Mouse (Mus musculus) embryo, embryonic 10.5 days (tissue): ENCODE results near the gene Plch2.
A peak's percentile ranks its signal among the peaks of the same experiment; 100 is the strongest.

Source experiments
- DNase-seq: peaks from one replicate; pipeline ENCODE4 v3.0.0-alpha.2; 2015; ENCODE audit warnings: low spot score

Plch2 gene

DNA sequence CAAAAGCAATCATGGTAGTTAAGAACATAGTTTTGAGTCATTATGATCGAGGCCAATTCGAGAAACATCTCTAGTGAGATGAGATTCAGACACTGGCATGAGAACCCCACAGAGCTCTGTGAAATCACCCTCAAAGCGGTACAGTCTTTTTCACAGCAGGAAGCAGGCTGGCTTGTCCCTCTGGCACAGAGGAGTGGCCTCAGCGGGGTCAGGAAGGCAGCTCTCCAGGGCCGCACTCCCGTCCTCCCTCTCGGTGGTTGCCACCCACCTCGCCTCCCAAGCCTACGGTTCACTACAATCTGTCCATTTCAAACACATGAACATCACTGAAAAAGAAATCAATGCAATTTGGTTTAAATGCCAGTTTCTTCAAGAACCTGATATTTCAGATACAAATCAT is 17.8 kb upstream of the Plch2 start:
- DNase-seq = no peak

DNA sequence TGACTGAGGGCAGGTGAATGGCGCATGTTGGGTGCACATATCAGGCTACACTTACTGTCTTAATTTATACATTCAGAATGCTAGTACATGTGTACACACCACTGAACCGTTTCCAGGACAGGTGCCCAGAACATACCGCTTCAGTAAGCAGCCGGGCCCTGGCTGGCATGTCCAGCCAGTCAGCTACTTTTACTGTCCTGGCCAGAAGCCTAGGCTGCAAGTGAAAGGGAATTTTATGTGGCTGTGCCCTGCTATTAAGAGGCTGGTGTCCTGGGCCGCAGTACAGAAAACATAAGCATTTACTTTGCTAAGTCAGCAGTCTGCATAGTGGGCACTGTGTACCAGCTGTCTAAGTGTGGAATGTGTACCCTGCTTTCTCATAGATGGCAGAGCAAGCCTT is 14.3 kb upstream of the Plch2 start:
- DNase-seq = no peak

DNA sequence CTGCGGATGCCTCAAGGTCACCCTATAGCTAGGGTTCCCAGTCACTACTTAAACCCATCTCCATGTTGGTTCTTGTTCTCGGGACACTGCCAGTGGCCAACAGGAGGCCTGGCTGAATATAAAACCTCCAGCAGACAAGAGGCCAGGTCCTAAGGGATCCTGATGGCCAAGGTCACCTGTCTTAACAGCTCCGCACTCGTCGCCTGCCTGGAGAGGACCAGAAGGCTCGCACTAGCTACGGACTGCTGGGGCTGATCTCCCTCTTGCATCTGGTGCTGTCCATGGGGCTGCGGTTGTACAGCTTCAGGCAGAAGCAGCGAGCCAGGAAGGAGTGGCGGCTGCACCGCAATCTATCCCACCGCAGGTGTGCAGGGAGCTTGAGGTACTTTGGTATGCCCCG is 13.6 kb upstream of the Plch2 start:
- DNase-seq = no peak

DNA sequence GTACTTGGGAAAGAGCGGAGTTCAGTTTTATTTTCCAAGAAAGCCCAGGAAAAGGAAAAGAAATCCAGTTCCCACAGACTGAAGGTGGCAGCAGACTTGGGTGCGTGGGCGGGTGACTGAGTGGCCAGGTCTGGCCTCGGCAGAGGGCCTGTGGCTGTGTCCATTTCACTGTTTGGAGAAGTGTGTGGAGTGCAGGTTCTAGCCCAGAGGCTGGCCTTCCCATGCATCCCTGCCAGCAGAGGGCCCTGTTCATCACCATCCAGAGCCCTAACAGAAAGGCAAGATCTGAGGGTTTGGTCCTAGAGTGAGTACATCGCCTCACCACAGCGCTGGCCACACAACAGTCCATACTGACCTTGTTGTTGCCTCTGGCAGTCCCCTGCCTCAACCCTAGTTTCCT is 12.6 kb upstream of the Plch2 start:
- peak; percentile 21 for DNase-seq

DNA sequence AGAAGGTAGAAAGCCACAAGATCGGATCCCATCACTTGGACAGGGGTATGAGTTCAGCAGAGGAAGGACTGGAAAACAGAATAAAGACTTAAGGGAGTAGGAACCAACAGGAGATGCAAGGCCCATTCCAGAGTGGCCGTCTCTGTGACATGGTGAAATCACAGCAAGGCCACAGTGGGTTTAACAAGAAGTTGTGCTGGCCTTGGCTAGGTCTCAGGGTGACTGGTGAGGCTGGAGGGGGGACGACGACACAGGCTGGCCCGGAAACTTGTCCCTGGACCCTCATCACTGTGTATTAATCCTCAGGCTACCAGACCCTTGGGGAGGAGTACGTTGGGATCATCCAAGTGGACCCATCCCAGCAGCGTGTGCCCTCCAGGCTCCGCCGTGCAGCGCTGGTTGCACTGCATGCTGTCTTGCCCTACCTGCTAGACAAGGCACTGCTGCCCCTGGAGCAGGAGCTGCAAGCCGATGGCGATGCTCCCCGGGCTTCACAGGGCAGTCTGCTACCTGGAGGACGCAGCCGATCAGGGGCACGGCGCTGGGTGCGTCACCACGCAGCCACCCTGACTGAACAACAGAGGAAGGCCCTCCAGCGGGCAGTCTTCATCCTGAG is 11.9 kb upstream of the Plch2 start:
- DNase-seq = no peak

DNA sequence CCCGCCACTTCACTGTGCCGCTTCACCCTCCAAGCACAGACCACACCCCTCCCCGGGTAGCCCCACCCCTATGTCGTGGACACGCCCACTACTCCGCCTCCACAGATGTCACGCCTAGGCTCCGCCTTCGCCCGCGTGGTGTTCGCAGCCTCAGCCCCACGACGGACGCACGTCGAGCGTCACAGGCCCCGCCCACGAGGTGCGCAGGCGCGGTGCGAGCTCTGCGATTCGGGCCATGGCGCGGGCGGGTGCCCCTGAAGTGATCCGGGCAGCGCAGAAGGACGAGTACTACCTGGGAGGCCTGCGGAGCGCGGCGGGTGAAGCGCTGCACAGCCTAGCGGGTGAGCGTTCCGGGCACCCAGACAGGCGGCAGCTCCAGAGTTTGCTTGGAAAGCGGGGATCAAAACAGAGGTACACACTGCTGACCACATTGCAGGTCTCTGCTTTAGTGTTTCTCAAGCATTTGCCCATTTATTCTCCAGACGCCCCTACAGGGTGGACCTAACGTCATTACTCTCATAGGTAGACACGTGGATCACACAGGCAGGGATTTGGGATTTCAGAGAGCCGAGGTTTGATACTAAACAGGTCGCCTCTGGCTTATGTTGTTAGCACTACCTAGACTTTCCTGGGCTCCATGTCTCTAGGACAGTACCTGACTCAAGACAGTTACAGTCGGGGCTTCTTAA is 10.4 kb upstream of the Plch2 start, which contains the start of gene Pex10:
Gene Pex10, plus strand, starts transcription at position 183 of the 689 bp plus-strand sequence.
- DNase-seq = peak; percentile 99

DNA sequence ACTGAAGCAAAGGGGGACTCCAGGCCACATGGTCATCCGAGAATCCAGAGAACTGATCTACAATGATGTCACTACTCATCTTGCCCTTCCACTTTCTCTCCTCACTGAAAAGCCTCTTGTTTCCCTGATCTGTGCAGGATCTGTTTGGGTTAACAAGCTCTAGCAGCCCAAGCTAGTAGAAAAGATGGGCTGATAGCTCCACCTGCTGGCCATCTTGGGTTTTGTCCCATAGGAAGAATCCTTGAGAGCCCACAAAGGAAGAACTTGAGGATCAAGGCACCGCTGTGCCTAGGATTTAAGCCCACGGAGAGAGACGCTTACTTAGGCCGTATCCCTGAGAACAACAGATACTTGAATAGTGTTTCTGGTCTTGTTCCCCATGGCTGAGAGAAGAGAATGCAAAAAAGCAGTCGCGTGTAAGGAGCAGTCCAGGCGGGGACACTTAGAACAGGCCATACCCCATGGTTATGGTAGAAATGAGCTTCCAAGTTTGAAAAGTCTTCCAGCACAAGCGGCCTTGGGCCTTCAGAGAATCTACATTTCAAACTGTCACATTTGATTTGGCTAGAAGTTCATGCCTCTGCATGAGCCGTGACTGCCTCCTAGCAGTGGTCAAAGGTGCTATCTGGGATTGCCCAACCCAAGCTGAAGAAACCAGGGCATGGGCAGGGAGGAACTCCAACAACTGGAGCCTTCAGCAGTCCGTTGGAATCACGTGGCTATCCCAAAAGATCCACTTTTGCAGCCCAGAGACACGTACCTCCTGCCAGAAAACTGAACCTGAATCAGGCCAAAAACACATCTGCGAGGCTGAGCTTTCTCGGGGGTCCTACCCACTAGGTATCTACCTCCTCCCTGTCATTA is 9.6 kb upstream of the Plch2 start:
- DNase-seq = peak; percentile 98

DNA sequence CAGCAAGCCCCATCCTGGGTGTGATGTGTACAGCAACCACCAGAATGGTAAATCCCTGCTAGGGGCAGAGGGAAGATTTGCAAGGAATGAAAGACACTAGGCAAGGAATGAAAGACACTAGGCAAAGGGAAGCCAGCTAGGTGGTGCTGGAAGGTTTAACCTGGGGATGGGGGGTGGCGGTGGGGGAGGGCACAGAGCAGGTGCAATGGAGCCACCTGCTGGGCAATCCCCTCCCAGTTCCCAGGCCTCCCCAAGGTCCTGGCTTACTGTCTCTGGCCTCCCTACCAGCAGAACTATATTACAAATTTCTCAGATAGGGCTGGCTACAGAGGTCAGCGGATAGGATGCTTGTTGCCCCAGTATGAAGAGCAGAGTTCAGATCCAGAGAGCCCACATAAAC is 7.9 kb upstream of the Plch2 start:
- no peak for DNase-seq

DNA sequence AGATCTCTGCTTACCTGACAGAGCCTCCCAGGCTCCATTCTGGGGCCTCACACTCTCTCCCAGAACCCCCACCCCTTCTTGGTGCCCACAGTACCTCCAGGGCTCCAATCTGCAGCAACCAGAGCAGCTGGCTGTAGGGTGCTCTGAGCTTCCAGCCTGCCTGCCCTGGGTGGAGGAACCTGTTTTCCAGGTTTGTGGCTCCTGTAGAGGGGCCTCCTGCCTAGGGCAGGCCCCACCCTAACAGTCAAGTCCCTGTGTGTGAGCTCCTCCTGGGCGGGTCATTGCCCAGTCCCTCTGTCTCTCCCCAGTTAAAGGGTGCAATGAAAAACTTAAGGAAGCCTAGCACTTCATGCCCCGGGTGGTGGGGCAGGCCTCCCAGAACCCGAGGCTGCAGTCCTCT is 7.3 kb upstream of the Plch2 start:
- no peak for DNase-seq

DNA sequence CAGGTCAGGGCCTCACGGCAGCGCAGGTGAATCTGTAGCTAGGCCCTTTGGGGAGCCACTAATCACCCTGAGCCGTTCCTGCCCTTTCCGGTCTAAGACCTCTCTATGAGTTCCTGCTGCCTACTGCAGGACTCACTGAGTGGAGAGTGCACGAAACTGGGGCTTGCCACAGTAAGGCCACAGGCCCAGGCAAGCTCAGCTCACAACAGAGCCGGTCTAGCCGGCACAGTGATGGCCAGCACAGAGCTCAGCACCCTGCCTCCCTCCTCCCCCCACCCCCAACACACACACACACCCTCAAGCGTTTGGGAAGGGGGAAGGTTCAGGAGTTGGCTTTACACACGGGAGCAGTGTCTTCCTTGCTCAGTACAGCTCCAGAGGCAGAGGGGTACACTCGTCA is 1.7 kb upstream of the Plch2 start:
- DNase-seq = no peak

DNA sequence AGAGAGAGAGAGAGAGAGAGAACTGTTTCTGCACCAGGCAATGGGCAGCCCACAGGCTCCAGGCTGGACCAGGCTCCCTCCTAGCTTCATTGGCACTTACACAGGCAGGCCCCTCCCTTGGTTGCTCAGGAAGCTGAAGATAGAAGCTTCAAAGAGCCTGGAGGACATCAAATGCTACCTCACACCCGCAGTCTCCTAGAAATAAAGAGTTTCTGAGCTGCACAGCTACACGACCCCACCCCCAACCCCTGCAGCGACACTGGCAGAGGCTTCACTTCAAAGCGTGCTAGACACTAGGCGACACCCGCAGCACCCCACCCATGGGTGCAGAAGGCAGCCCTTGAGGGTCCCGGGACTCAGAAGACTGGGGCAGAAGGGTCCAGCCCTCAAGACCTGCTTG is 6.5 kb downstream of the Plch2 start:
- no peak for DNase-seq

DNA sequence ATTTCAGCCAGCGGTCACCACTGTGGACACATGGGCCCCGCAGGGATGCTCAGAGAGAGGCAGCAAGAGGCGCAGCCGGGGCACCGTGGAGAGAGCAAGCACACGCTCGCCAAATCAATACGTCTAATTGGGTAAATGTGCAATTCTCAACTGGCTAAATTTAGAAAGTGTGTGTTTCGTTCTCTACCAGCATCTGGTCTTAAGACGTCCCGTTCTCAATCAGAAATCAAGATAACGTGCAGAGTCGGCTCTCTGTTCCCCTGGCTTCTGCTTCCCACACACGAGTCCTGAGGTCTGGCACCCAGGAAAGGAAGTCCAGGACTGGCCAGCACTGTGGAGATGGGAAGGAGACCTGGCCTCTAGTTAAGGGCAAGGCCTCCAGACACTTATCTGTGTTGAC is 9.9 kb downstream of the Plch2 start:
- no peak for DNase-seq

DNA sequence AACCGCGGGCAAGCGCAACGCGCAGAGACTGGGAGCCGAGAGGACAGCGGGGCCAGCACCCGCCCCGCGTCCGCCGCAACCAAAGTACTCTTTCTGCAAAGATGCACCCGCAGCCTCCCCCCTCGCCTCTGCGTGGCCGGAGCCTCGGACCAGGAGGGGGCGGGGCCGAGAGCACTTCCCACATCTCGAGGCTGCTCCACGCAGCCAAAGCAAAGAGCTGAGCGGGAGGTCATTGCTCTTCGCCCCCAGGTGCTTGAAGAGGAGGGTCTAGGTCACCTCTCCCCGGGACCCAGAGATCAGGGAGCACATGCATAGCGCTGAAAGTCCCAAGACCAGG is 13.3 kb downstream of the Plch2 start:
- no peak for DNase-seq

DNA sequence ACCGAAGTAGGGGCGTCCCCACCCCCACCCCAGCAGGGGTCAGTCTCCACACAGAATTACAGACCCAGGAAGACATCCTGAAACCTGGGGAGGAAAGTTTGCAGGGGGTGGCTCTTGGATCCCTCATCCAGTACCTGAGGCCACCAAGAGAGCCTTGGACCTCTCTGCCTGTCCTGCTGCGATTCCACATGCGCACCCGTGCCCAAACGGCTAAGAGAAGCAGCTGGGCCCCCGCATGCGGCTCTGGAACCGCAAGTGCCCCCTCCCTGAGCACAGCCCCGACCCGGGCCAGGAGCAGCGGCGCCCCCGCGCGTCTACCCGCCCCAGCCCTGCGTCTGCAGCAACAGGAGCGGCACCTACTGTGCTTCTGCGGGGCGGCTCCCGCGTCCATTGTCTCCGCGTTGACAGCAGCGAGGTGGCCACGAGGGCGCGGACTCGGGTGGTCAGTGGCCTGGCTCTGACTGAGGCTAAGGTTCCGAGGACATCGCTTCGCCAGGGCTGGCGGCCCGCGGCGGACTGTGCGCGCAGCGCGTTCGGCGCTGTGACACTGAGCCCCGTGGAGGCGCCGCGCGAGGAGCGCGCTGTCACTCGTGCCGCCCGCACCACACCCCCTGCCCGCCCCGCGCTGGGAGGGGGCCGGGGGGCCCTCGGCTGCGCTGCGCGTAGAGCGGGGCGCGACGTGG is 13.8 kb downstream of the Plch2 start:
- DNase-seq = no peak

DNA sequence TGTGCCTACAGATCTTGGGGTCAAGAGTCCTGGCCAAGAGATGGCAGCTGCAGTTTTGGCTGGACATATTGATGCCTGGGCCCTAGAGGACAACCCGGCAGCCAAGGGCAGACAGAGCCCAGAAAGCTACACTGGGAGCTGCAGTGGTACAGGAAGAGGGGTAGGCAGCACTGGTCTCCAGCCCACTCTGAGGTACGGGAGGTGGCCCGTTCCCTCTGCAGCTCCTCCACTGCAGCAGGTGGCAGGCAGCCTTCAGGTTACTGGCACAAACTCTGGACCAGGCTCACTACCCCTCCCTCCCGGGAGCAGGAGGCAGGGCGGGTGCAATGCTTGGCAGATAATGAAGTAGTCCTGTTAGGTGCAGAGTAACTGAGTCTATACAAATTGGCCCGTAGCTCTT is 15.9 kb downstream of the Plch2 start:
- no peak for DNase-seq

DNA sequence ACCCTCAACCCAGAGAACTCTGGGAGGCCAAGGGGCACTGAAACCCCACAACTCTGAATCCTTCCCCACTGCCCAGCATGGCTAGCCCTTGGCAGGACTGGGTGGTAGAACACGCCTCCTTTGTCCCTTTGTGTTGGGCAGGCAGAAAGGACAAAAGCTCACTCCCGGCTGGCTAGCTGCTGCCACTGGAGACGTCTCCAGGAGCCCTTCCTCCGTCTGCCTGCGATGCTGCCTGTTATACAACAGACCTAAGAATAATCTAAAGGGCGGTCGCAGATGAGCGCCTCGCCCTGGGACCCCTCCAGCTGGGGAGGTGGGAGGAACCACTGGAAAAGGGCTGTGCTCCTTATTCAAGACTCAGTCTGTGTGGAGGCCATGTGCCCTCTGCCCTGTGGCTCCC is 16.4 kb downstream of the Plch2 start:
- peak; percentile 42 for DNase-seq

DNA sequence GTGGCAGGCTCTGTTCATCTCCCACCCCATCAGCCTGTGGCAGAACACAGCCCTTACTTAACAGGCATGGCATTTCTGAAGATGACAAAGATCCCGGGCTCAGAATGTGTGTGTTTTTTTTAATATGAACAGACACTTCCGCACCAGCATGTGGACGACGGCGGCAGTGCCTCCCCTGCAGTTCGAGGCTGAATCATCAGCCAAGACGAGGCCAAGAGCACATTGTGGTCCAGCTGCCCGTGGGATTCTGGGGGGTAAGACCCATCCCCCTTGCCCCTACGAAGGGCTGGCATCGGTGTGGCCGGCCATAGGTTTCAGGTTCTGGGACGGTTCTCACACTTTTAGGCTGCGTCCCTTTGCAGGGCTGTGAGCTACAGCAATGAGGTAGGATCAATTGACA is 21.8 kb downstream of the Plch2 start:
- DNase-seq = no peak

DNA sequence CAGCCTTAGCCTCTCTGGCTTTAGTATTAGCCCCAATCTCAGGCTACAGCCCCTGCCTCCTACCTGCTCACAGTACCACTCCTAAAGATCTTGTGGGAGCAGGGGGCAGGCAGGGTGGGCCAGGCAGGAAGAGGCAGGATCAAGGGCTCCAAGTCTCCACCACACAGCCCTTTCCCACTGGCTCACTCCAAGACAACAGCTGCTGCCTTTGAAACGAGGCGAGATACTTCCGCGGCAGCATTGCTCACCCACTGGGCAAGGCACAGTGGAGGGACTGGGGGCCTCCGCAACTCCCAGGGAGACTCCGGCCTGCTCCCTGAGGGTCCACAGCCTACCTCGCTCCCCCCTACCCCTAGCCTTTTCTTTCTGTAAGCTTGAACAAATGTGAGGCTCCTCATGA is 22.4 kb downstream of the Plch2 start:
- DNase-seq = no peak

DNA sequence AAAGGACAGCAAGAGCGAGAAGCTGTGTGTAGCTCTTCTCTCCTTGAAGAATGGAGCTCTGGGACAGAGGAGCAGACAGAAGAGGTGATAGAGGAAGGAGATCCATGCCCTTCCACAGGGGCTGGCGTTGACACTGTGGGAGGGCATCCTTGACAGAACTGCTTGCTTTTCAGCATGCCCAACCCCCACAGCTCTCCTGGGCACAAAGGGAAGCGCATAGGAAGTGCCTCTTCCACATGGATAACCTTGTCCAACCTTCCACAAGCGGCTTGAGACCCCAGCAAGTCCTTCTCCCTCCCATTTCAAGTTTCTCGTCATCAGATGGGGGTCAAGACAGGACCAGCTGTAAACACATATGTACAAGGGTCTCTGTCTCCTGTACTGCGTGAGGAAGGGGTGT is 23.5 kb downstream of the Plch2 start:
- DNase-seq = no peak

DNA sequence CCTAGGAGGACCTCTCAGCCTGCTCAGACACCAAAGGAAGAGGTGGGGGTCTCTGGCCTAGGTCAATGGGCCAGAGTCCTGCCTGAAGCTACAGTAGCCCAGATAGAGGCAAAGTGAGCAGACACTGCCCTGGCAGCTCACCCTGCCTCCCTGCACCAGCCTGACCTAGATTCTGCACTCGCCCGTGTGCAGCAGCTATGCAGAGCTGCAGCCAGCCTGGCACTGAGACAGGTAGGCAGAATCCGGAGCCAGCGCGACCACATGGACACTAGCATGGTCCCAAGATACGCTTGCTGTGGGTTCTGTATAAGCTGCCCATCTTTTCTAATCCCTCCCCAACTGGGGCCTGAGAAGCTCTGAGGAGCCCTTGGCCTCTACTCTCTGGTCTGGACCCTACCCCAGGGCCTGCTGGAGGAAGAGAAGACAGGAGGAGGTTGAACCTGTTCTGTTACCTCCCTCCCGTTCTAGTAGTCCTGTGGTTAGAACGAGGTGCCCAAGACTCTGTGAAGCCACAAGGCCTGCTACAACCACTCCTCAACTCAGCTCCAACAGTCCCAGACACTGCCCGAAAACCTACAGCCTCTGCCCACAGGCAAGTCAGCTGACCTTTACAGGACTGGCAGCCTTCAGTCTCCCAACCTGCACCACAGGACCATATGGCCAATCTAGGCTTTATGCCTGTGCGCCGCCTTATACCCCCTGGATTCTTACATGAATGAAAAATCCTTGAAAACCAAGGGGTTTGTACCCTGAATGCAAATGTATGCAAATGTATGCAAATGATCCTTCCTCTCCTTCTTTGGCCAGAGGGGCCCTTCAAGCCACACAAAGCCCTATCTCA is 32.2 kb downstream of the Plch2 start:
- DNase-seq = no peak

DNA sequence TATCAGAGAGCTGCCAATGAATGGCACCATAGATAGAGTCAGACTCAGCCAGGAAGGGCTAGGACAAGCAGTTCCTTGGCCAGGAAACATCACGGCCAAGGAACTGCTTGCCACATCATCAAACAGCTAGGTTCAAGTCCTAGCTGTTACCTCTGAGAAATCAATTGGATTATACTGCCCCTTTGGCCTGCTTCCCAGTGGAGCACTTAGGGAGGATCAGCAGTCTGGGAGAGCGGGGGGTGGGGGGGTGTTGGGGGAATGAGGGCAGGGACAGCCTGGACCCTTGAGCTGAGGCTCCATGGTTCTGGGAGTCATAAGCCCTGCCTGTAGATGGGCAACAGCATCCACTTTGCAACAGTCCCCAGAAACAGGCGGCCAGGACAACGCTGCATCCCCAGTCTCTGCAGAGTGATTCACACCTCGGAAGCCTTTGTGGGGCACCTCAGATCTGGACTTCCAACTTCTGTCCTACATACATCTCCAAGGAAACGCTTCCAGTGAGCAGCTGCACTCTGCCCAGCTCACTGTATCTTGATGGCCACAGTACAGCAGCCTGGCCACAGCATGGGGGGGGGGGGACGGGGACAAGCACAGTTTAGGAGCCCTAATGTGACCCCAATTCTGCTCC is 34.2 kb downstream of the Plch2 start:
- no peak for DNase-seq
